Mouse (Mus musculus) MN1 (cell line): ENCODE data around the gene Tfeb.

Source experiments
- DNase-seq: peaks from one replicate; pipeline ENCODE4 v3.0.0-alpha.2; 2016; ENCODE audit warnings: low spot score

Gene Tfeb

GRCm38 (mm10) chr17:47833029-47833627 is 96.3 kb downstream of the Tfeb start:
- no peak for DNase-seq

- no peak for DNase-seq
These were observed 97.0 kb downstream of the Tfeb start for GRCm38 (mm10) chr17:47833628-47834481.

GRCm38 (mm10) chr17:47834482-47834767 is 97.6 kb downstream of the Tfeb start, which contains the start of gene Mdfi:
Gene Mdfi, minus strand, starts transcription at chr17:47834691.
- DNase-seq: no peak

- DNase-seq: peak; percentile 65
These were observed 101.0 kb downstream of the Tfeb start for GRCm38 (mm10) chr17:47837808-47838207.

GRCm38 (mm10) chr17:47841521-47841920 is 104.7 kb downstream of the Tfeb start:
- peak; percentile 43 for DNase-seq
